Comparison of ENCODE assay signal across 17 mouse cellular contexts in the genomic region with DNA sequence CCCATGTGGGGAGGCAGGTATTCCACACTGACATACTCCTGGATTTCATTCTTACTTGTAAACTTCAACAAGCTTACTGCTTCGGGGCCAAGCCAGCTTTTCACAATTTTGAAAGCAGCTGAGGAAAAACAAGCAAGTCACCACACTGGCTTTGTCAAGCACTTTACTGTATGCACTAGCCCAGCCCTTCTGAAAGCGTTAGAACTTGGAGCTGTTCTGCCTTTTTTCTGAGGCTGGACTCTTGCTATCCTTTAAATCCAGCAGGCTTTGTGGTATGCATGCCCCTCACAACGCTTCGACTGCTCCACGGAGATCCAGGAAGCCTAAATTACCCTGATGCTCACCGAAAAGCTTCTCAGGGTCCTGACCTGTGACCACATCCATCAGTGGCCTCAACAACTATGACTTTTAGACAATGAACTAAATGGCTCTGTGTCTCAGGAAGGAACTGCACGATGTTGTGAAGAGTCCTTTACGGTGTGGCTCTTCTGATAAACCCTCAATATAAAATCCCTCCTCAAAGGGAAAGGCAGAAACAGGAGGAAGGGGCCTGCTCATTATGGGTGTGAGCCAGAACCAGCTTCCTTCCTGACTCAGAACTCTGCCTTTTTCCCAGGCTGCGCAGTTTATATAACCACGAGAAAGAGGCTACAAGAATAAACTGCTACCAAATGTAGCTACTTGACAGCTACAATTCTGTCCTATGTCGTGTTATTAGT. TPM values are rescaled to one million over a fixed set of nuclear protein-coding genes. Genes with fewer than 3 reads are reported as not detected.
DNase-seq lines count a peak whose midpoint lies in the region; ATAC-seq and TF ChIP-seq lines count a peak whose summit lies in the region.
"Had no signal": no experiment of that assay in that cellular context is flagged by ENCODE, and none has a peak within 500 bp of the region (broad histone marks: within the 10 kb centered on the region; RNA-seq: fewer than 3 reads in every experiment).

No protein-coding gene starts in this region.

- H3K9ac ChIP-seq in forebrain, postnatal 0 days, result no peak overlapping the region
- H3K9ac ChIP-seq in forebrain, embryonic 12.5 days, result no peak overlapping the region
- H3K9ac ChIP-seq in hindbrain, embryonic 14.5 days, result no peak overlapping the region
- H3K9ac ChIP-seq: midbrain, embryonic 13.5 days; neural tube, embryonic 13.5 days had no signal

- H3K4me3 ChIP-seq in forebrain, postnatal 0 days (ENCODE audit: low read depth, low read length), result no peak overlapping the region
- no peak overlapping the region for H3K4me3 ChIP-seq in forebrain, embryonic 12.5 days (replicated peaks)
- no peak overlapping the region for H3K4me3 ChIP-seq in lung, adult 2 months (replicated peaks; ENCODE audit: extremely low read depth, low read depth, low read length)
- no peak overlapping the region for H3K4me3 ChIP-seq in hindbrain, embryonic 14.5 days (replicated peaks; ENCODE audit: low read length)
- H3K4me3 ChIP-seq: erythroblast, embryonic 14.5 days; midbrain, embryonic 13.5 days; neural tube, embryonic 13.5 days had no signal

- no peak for TF ChIP-seq CTCF in forebrain, postnatal 0 days (IDR thresholded peaks at IDR 0.05; ENCODE audit: low read depth)
- no peak for TF ChIP-seq CTCF in lung, adult 2 months (IDR thresholded peaks at IDR 0.05; ENCODE audit: insufficient read depth, low read length)

- no peak overlapping the region for H3K4me2 ChIP-seq in forebrain, postnatal 0 days (ENCODE audit: low read depth)
- no peak overlapping the region for H3K4me2 ChIP-seq in forebrain, embryonic 12.5 days
- H3K4me2 ChIP-seq in hindbrain, embryonic 14.5 days (replicated peaks), result no peak overlapping the region
- H3K4me2 ChIP-seq: midbrain, embryonic 13.5 days; neural tube, embryonic 13.5 days had no signal

- H3K27ac ChIP-seq in forebrain, postnatal 0 days (ENCODE audit: low read depth, low read length), result peak overlapping the region; percentile 45; the same call in 1 of the 2 replicates
- H3K27ac ChIP-seq in forebrain, embryonic 12.5 days, result no peak overlapping the region
- no peak overlapping the region for H3K27ac ChIP-seq in hindbrain, embryonic 14.5 days
- H3K27ac ChIP-seq: midbrain, embryonic 13.5 days; neural tube, embryonic 13.5 days had no signal

- WGBS in forebrain, postnatal 0 days, result 71% methylated on average over 11 of the region's 11 CpGs
- 73% methylated on average over 11 of the region's 11 CpGs for WGBS in forebrain, embryonic 12.5 days
- 57% methylated on average over 11 of the region's 11 CpGs for WGBS in lung, adult 2 months
- 55% methylated on average over 11 of the region's 11 CpGs for WGBS in hindbrain, embryonic 14.5 days

- peak; percentile 65 for ATAC-seq in forebrain, postnatal 0 days
- ATAC-seq in forebrain, embryonic 12.5 days (ENCODE audit: low FRiP score), result no peak
- no peak for ATAC-seq in megakaryocyte-erythroid progenitor cell, adult 5-6 weeks (replicated peaks; ENCODE audit: low FRiP score, low TSS enrichment, poor library complexity, severe bottlenecking)
- ATAC-seq in hindbrain, embryonic 14.5 days (ENCODE audit: low FRiP score), result no peak
- ATAC-seq: hindbrain, embryonic 16.5 days; midbrain, embryonic 13.5 days had no signal

- no peaks in the 10 kb centered on the region for H3K27me3 ChIP-seq in forebrain, postnatal 0 days (ENCODE audit: insufficient read depth, low read length)
- no peaks in the 10 kb centered on the region for H3K27me3 ChIP-seq in forebrain, embryonic 12.5 days
- H3K27me3 ChIP-seq in hindbrain, embryonic 14.5 days (ENCODE audit: control insufficient read depth, insufficient read depth, low read length), result no peaks in the 10 kb centered on the region
- H3K27me3 ChIP-seq: midbrain, embryonic 13.5 days; neural tube, embryonic 13.5 days had no signal

- no peak for TF ChIP-seq POLR2A in lung, adult 2 months (IDR thresholded peaks at IDR 0.05; ENCODE audit: borderline replicate concordance, extremely low read depth, low read depth, low read length)

- 0 out of 2 replicates have a peak, but pooled peaks cover 2% of the 10 kb centered on the region for H3K4me1 ChIP-seq in forebrain, postnatal 0 days (ENCODE audit: insufficient read depth)
- H3K4me1 ChIP-seq in forebrain, embryonic 12.5 days, result no peaks in the 10 kb centered on the region
- no peaks in the 10 kb centered on the region; the same call in 1 of the 2 replicates for H3K4me1 ChIP-seq in lung, adult 2 months (ENCODE audit: control insufficient read depth, insufficient read depth, low read length)
- no peaks in the 10 kb centered on the region for H3K4me1 ChIP-seq in hindbrain, embryonic 14.5 days (replicated peaks; ENCODE audit: control insufficient read depth, insufficient read depth, low read length)
- H3K4me1 ChIP-seq: midbrain, embryonic 13.5 days; neural tube, embryonic 13.5 days had no signal

- H3K9me3 ChIP-seq in forebrain, postnatal 0 days (ENCODE audit: low read length), result no peaks in the 10 kb centered on the region
- no peaks in the 10 kb centered on the region for H3K9me3 ChIP-seq in forebrain, embryonic 12.5 days
- no peaks in the 10 kb centered on the region for H3K9me3 ChIP-seq in hindbrain, embryonic 14.5 days (ENCODE audit: control insufficient read depth, low read length)
- H3K9me3 ChIP-seq: G1E; midbrain, embryonic 13.5 days; neural tube, embryonic 13.5 days had no signal

- H3K36me3 ChIP-seq in forebrain, postnatal 0 days (ENCODE audit: insufficient read depth), result no peaks in the 10 kb centered on the region
- 0 out of 2 replicates have a peak, but pooled peaks cover 4% of the 10 kb centered on the region for H3K36me3 ChIP-seq in forebrain, embryonic 12.5 days (replicated peaks)
- H3K36me3 ChIP-seq in hindbrain, embryonic 14.5 days (replicated peaks; ENCODE audit: control insufficient read depth, insufficient read depth), result 0 out of 2 replicates have a peak, but pooled peaks cover 3% of the 10 kb centered on the region

- DNase-seq in forebrain, postnatal 0 days, result peak; percentile 11
- DNase-seq in lung, adult 18-20 months, result peak; percentile 5 to 24
- no peak for DNase-seq in lung, adult 2 months
- peak; percentile 16 for DNase-seq in kidney, postnatal 10 days
- DNase-seq in lung, postnatal 36 days, result peak; percentile 40
- DNase-seq in hindbrain, embryonic 14.5 days (ENCODE audit: low spot score), result no peak
- DNase-seq: cerebellum, postnatal 25 days had no signal

RNA-seq across cellular contexts. Expression of a gene that starts 28.2 kb away (rescaled TPM):
- total RNA-seq in forebrain, postnatal 0 days (2014; rRNA removed), result 20.9 and 21.7 TPM in 2 replicates
- 7.4 and 8.8 TPM in 2 replicates for polyA plus RNA-seq in forebrain, postnatal 0 days (2015; fragmentation: Nextera tagmentation; extraction: Ambion mirVana)
- polyA plus RNA-seq in forebrain, embryonic 12.5 days (2016; fragmentation: Nextera tagmentation; extraction: Ambion mirVana), result 17.3 and 18.1 TPM in 2 replicates
- 7.8 and 12.5 TPM in 2 replicates for polyA plus RNA-seq in lung, adult 2 months (2012; rRNA removed)
- 5.2 and 9.3 TPM in 2 replicates for total RNA-seq in megakaryocyte-erythroid progenitor cell, adult 5-6 weeks (2014; fragmentation: Nextera tagmentation)
- 13.5 and 19.5 TPM in 2 replicates for total RNA-seq in megakaryocyte-erythroid progenitor cell, adult 5-6 weeks (2017)
- polyA plus RNA-seq in hindbrain, embryonic 14.5 days (2014; fragmentation: Nextera tagmentation; extraction: Ambion mirVana), result 21.6 and 22.6 TPM in 2 replicates

RNA-seq across cellular contexts. Expression of a gene that starts 28.4 kb away (rescaled TPM):
- 3.5 and 3.6 TPM in 2 replicates for total RNA-seq in forebrain, postnatal 0 days (2014; rRNA removed)
- 1.6 and 1.7 TPM in 2 replicates for polyA plus RNA-seq in forebrain, postnatal 0 days (2015; fragmentation: Nextera tagmentation; extraction: Ambion mirVana)
- polyA plus RNA-seq in forebrain, embryonic 12.5 days (2016; fragmentation: Nextera tagmentation; extraction: Ambion mirVana), result 9.4 and 9.7 TPM in 2 replicates
- polyA plus RNA-seq in lung, adult 2 months (2012; rRNA removed), result 0.63 and 1.3 TPM in 2 replicates
- total RNA-seq in megakaryocyte-erythroid progenitor cell, adult 5-6 weeks (2014; fragmentation: Nextera tagmentation), result 5.4 and 9.7 TPM in 2 replicates
- total RNA-seq in megakaryocyte-erythroid progenitor cell, adult 5-6 weeks (2017), result 5.2 and 14.7 TPM in 2 replicates
- 3.3 and 4.5 TPM in 2 replicates for polyA plus RNA-seq in hindbrain, embryonic 14.5 days (2014; fragmentation: Nextera tagmentation; extraction: Ambion mirVana)

RNA-seq across cellular contexts. Expression of a gene that starts 52.6 kb away (rescaled TPM):
- not detected in 2 replicates for total RNA-seq in forebrain, postnatal 0 days (2014; rRNA removed)
- not detected in 2 replicates for polyA plus RNA-seq in forebrain, postnatal 0 days (2015; fragmentation: Nextera tagmentation; extraction: Ambion mirVana)
- not detected in 2 replicates for polyA plus RNA-seq in forebrain, embryonic 12.5 days (2016; fragmentation: Nextera tagmentation; extraction: Ambion mirVana)
- not detected in 2 replicates for polyA plus RNA-seq in lung, adult 2 months (2012; rRNA removed)
- not detected in 2 replicates for total RNA-seq in megakaryocyte-erythroid progenitor cell, adult 5-6 weeks (2014; fragmentation: Nextera tagmentation)
- total RNA-seq in megakaryocyte-erythroid progenitor cell, adult 5-6 weeks (2017), result not detected in 2 replicates
- polyA plus RNA-seq in hindbrain, embryonic 14.5 days (2014; fragmentation: Nextera tagmentation; extraction: Ambion mirVana), result not detected in 2 replicates
- total RNA-seq: G1E; liver, adult 2 months had no signal
- polyA plus RNA-seq: brain, embryonic 14.5 days; erythroblast, embryonic 14.5 days; G1E; hindbrain, embryonic 16.5 days; liver, adult 2 months; midbrain, embryonic 13.5 days; neural tube, embryonic 13.5 days; testis, adult 2 months had no signal

Comparison
In these comparisons a context has a peak if more than half of its experiments do, and no peak if none do; other contexts are left out.
1. DNase-seq: peak in forebrain, postnatal 0 days (single experiment), lung, adult 18-20 months (2 of 2), kidney, postnatal 10 days (single experiment) and lung, postnatal 36 days (single experiment); none in lung, adult 2 months (single experiment) and hindbrain, embryonic 14.5 days (single experiment).